Mouse (Mus musculus) lung, adult 2 months (tissue): Measurements from ENCODE around the gene Slc41a3. TPM values are rescaled to one million over a fixed set of nuclear protein-coding genes. Genes with fewer than 3 reads are reported as not detected.

Experiments used
- DNase-seq: peaks from one replicate; pipeline ENCODE4 v3.0.0; 2022
- H3K4me1 ChIP-seq: fragments of 200-500 bp; 2 replicates; pipeline ENCODE4 v1.6.1; 2011; ENCODE audit warnings: low read length; ENCODE audit not compliant: control insufficient read depth, insufficient read depth
- H3K4me3 ChIP-seq: fragments of 200-500 bp; replicated peaks from 2 replicates; pipeline ENCODE3; 2011; ENCODE audit warnings: low read depth, mild to moderate bottlenecking, control low read depth, low read length; ENCODE audit errors: extremely low read depth
- CTCF ChIP-seq: fragments of 200-500 bp; IDR thresholded peaks from 2 replicates; pipeline ENCODE4 v1.5.1; 2011; ENCODE audit warnings: mild to moderate bottlenecking, low read length, control low read depth; ENCODE audit not compliant: insufficient read depth
- POLR2A ChIP-seq: fragments of 200-500 bp; IDR thresholded peaks from 2 replicates; pipeline ENCODE4 v1.6.1; 2011; ENCODE audit warnings: low read depth, mild to moderate bottlenecking, control low read depth, low read length, borderline replicate concordance; ENCODE audit errors: extremely low read depth
- WGBS: fragments of 180-500 bp; shearing (Covaris S2); methylation state at CpG from one replicate; pipeline ENCODE4 v1.1.7; 2018; 5-methylcytosine and 5-hydroxymethylcytosine counted together
- polyA plus RNA-seq: library from polyadenylated mRNA; depleted of rRNA; stranded (reverse); fragments of >200 nt; gene quantifications from 2 replicates; pipeline ENCODE4 v1.2.3, GENCODE M21; 2012

The Slc41a3 gene
- polyA plus RNA-seq, 1 experiment = 13.8 TPM

DNA sequence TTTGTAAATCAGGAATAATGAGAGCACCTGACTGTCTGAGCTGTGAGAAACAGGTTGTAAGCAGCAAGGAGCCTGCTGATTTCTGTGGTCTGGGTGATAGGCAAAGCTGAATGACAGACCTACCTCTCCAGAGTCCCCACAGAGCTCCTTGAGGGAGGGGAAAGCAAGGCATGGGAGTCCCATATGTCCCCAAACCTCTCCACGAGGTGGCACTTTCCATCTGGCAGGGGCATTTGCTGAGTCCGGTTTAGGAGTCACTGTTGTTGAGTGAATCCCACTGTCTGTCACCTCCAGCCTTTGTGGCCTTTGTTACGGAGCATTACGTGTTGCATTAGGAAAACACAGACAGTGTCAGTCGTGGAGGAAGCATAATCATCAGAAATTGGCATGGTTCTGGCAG, 15.4 kb downstream of the Slc41a3 start:
- WGBS = 78% methylated on average over 5 of the region's 5 CpGs
- DNase-seq = no peak
- TF ChIP-seq CTCF = no peak
- no peak overlapping the region for H3K4me3 ChIP-seq
- peaks cover 14% of the 10 kb centered on the region for H3K4me1 ChIP-seq

DNA sequence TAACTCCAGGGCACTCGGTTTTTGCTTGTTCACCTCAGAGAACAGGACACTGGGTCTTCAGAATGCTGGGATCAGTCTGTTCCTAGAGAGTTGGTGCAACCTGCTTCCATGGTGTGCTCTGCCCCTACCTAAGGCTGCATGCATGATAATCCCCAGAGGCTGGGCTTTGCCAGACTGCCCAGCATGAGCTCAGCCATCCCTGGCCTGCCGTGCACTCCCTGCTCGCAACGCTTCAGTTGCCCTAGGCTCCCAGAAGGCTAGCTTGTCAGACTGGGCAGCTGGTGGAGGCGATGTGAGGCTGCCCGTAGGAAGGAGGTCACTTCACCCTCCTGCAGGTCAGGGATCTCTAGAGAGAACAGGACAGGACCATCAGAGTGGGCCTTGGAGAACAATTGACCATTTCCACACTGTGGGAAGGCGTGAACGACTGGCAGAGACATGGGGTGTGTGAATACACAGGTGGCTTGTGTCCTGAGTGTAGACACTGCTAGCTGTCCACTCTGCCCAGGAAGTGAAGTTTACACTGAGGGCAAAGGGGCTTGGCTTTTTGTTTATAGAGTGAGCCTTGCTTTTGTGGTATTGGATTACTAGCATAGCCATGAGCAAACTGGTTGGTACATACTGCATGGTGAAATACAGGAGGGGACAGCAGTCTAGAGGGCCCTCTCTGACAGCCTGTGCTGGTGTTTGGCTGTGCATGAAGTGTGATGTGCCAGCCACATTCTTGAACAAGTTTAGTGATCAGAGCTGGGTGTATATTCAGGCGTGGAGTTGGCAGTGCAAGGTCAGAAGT, 16.5 kb downstream of the Slc41a3 start:
- Histone ChIP-seq H3K4me3 (no peak overlapping the region), H3K4me1 (peaks cover 14% of the 10 kb centered on the region)
- no peak for DNase-seq
- TF ChIP-seq POLR2A (no peak), CTCF (no peak)
- WGBS = 67% methylated on average over 9 of the region's 9 CpGs

DNA sequence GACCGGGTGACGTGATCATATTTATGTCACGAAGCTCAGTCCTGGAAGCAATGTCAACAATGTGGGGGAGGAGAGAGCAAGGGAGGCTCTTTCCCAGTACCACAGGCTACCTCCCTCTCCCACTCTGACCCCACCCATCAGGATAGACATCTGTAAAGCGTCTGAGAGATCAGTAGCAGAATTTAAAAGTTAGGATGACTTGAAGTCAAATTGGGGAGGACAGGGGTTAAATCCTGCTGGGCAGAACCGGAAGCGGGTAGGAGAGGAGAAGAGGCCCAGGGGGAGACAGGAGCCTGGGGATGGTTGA, 17.0 kb downstream of the Slc41a3 start:
- TF ChIP-seq CTCF = no peak
- TF ChIP-seq POLR2A = no peak
- Histone ChIP-seq H3K4me1 (peaks cover 14% of the 10 kb centered on the region), H3K4me3 (no peak overlapping the region)
- no peak for DNase-seq
- 39% methylated on average over 6 of the region's 6 CpGs for WGBS

DNA sequence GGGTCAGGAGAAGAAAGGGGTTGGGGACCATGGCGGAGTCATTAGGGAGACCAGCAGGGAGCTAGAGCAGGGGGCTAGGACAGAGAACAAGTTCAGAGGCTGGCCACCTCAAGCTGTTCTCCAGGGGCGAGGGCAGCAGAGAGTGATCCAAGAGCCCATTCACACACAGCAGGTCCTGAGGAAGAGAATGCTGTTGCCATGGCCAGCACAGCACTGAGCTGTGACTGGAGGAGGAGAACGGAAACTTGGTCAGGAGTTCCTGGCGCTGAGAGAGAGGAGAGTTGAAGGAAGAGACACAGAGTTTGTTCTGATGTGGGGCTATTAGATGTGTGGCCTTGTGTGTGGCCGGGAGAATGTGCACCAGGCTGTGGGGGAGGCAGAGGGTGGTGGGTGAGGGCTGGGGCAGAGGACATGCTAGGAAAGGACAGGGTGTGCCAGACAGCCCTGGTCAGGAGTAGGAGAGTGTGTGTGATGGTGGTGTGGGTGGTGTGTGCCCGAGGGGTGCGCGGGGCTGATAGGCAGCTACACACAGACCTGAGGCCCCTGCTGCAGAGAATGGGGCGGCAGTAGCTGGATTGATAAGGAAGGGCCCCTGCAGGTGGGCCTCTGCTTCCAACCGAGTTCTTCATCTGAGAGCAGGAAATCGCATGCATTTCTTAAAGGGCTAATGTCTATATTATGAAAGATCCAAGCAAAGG, 18.4 kb downstream of the Slc41a3 start:
- Histone ChIP-seq H3K4me3 (no peak overlapping the region), H3K4me1 (peaks cover 14% of the 10 kb centered on the region)
- TF ChIP-seq CTCF (no peak), POLR2A (no peak)
- 52% methylated on average over 11 of the region's 11 CpGs for WGBS
- DNase-seq = no peak

DNA sequence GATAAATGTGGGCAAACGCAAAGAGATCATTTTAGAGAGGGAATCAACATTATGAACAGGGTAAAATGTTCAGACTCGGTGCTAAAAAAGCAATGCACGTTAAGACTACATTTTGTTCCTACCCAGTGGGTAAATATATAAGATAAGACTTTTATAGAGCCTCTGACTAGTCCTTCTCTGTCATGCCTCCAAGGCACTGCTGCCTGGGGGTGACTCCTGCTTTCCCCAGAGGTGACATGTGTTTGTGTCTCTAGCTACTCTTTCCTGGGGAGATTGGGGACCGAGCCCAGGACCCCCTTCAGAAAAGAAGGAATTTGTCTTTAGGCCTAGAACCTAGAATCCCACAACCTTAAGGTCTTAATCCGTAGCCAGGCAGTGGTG, 18.9 kb downstream of the Slc41a3 start:
- Histone ChIP-seq H3K4me3 (no peak overlapping the region), H3K4me1 (peaks cover 14% of the 10 kb centered on the region)
- no peak for TF ChIP-seq POLR2A
- WGBS = 84% methylated on average over 5 of the region's 5 CpGs
- no peak for DNase-seq

DNA sequence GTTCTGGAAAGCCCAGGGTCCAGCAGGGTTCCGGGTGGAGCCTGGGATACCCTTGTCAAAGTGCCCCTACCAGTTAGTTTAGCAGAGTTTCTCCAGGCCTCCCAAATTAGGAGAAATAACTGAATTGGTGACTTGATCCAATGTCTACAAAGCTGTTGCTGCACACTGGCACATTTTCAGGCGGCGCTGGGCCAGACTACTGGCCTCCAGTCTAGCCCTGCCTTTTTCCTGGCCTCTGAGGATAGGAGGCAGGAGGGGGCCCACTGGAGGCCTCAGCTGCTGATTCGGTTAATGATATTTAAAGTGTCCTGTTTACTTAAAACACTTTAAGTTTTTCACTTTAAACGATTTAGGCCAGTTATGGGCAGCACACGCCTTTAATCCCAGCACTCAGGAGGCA, 19.7 kb downstream of the Slc41a3 start:
- no peak for DNase-seq
- 48% methylated on average over 6 of the region's 6 CpGs for WGBS
- peaks cover 11% of the 10 kb centered on the region for H3K4me1 ChIP-seq
- TF ChIP-seq CTCF (no peak), POLR2A (no peak)
- no peak overlapping the region for H3K4me3 ChIP-seq

DNA sequence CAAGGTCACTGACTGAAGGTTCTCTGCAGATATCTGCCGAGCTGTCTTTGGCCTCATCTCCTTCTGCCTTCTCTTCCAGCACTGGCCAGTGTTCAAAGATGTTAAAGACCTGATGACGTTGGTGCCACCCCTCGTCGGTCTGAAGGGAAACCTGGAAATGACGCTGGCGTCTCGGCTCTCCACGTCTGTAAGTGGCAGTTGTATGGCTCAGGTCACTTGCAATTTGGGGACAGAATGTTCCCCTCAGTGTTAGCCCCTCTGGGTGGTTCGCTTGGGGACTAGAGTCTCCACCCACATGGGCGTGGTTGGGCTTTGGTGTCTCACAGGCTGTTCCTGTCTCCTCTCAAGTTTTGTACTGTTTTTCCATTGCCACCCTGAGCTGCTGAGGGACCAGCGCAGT, 20.2 kb downstream of the Slc41a3 start:
- DNase-seq = no peak
- peaks cover 8% of the 10 kb centered on the region for H3K4me1 ChIP-seq
- TF ChIP-seq POLR2A (0 out of 2 replicates have a peak, but pooled peaks have one; percentile 4), CTCF (no peak)
- WGBS = 61% methylated on average over 11 of the region's 11 CpGs
- no peak overlapping the region for H3K4me3 ChIP-seq

DNA sequence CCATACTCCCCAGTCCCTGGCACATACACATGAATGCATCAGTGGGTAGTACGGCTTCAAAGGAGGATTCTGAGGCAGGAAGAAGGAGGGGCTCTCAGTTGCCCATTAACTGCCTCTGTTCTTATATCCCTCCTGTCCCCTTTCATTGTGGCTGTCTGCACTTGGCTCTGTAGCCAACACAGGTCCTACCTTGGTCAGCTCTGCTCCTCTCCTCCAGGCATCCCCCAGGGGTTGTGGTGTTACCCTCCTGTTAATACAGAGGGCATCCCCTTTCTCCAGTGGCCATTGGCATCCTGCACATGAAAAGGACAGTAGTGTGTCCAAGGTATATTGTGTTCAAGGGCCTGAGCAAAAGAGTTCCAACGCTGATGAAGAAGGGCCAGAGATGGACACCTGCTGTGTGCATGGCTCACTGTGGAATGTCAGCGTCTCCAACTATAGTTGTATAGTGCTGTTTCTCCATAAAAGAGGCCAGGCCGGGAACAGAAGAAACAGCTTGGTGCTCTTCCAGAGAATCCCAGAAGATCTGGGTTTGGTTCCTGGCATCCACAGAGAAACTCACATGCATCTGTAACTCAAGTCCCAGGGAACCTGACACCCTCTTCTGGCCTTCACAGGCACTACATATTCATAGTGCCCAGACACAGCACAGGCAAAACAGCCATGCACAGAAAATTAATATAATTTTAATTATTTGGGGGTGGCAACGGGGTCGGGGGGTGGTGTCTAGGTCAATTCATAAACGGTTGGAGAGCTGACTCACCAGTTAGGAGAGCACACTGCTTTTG, 20.9 kb downstream of the Slc41a3 start:
- H3K4me1 ChIP-seq = peaks cover 8% of the 10 kb centered on the region
- 75% methylated on average over 7 of the region's 7 CpGs for WGBS
- TF ChIP-seq POLR2A = no peak
- no peak for TF ChIP-seq CTCF
- H3K4me3 ChIP-seq = no peak overlapping the region
- no peak for DNase-seq

DNA sequence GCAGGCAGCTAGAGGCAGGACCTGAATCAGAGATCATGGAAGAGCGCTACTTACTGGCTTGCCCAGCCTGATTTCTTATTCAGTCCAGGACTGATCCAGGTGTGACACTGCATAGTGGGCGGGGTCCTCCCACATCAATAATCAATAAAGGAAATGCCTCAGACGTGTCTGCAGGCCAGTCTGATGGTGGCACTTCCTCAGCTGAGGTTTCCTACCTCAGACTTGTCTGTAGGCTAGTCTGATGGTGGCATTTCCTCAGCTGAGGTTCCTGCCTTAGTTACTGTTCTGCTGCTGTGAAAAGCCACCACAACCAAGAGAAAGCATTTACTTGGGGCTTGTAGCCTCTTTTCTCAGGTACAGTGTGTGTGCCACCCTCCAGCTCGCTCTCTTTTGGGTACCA, 23.0 kb downstream of the Slc41a3 start:
- H3K4me1 ChIP-seq = no peaks in the 10 kb centered on the region
- no peak overlapping the region for H3K4me3 ChIP-seq
- DNase-seq = no peak
- 87% methylated on average over 4 of the region's 4 CpGs for WGBS
- TF ChIP-seq CTCF = no peak
- TF ChIP-seq POLR2A = no peak
